Mouse (Mus musculus) midbrain, embryonic 15.5 days (tissue): ENCODE measurements around the gene Mpped1. TPM values are rescaled to one million over a fixed set of nuclear protein-coding genes. Genes with fewer than 3 reads are reported as not detected.

ENCODE experiments used
- ATAC-seq: fragments of 200-750 bp; cut with Nextera tagmentation; replicated peaks from 2 replicates; pipeline ENCODE4 v1.8.0; 2017; ENCODE audit warnings: moderate TSS enrichment
- H3K27ac ChIP-seq: fragments of 300-500 bp; sonication (generic); 2 replicates; pipeline ENCODE4 v1.5.1; 2015; ENCODE audit warnings: mild to moderate bottlenecking, inconsistent platforms
- H3K27me3 ChIP-seq: fragments of 300-500 bp; sonication (generic); replicated peaks from 2 replicates; pipeline ENCODE4 v1.6.1; 2015; ENCODE audit warnings: inconsistent platforms
- H3K36me3 ChIP-seq: fragments of 300-500 bp; sonication (generic); replicated peaks from 2 replicates; pipeline ENCODE4 v1.6.1; 2015; ENCODE audit warnings: inconsistent platforms
- H3K4me1 ChIP-seq: fragments of 300-500 bp; sonication (generic); 2 replicates; pipeline ENCODE4 v1.6.1; 2015; ENCODE audit warnings: inconsistent platforms
- H3K4me2 ChIP-seq: fragments of 300-500 bp; sonication (generic); 2 replicates; pipeline ENCODE4 v1.6.1; 2015; ENCODE audit warnings: inconsistent platforms, mild to moderate bottlenecking, moderate library complexity
- H3K4me3 ChIP-seq: fragments of 300-500 bp; sonication (generic); 2 replicates; pipeline ENCODE4 v1.5.1; 2015; ENCODE audit warnings: mild to moderate bottlenecking, inconsistent platforms
- H3K9ac ChIP-seq: fragments of 300-500 bp; sonication (generic); 2 replicates; pipeline ENCODE4 v1.6.1; 2015; ENCODE audit warnings: mild to moderate bottlenecking, inconsistent platforms
- H3K9me3 ChIP-seq: fragments of 300-500 bp; sonication (generic); 2 replicates; pipeline ENCODE4 v1.6.1; 2016; ENCODE audit warnings: inconsistent platforms
- WGBS: fragments of 180-500 bp; shearing (Covaris S2); methylation state at CpG from one replicate; pipeline ENCODE4 v1.1.7; 2015; ENCODE audit warnings: mixed read lengths; 5-methylcytosine and 5-hydroxymethylcytosine counted together
- polyA plus RNA-seq: library from polyadenylated mRNA; unstranded; fragments of >200 nt; fragmentation: Nextera tagmentation; extraction: Ambion mirVana; gene quantifications from 2 replicates; pipeline ENCODE4 v1.2.1, GENCODE M21; 2015

The Mpped1 gene
- polyA plus RNA-seq, 1 experiment from 2014 or later, result 24.8 TPM

- no peaks in the 10 kb centered on the region for H3K9me3 ChIP-seq
Measured at GRCm38 (mm10) chr15:83906472-83906871, 127.2 kb downstream of the Mpped1 start.

More at GRCm38 (mm10) chr15:83906472-83906871, 127.2 kb downstream of the Mpped1 start:
- Histone ChIP-seq H3K27ac (no peak overlapping the region), H3K27me3 (no peaks in the 10 kb centered on the region), H3K4me3 (no peak overlapping the region), H3K9ac (no peak overlapping the region), H3K4me2 (no peak overlapping the region), H3K36me3 (no peaks in the 10 kb centered on the region), H3K4me1 (0 out of 2 replicates have a peak, but pooled peaks cover 3% of the 10 kb centered on the region)
- WGBS, result 74% methylated on average over 13 of the region's 13 CpGs
- ATAC-seq, result no peak

Other genes starting within 250 kb of the Mpped1 start
- gene Tspo, start 215.9 kb upstream of the Mpped1 start, polyA plus RNA-seq, result 8.1 and 12.0 TPM in 2 replicates
- gene Mcat, start 215.7 kb upstream of the Mpped1 start, polyA plus RNA-seq, result 32.0 and 33.5 TPM in 2 replicates
- gene Ttll12, start 184.3 kb upstream of the Mpped1 start, polyA plus RNA-seq, result 47.2 and 50.9 TPM in 2 replicates
- 13.4 and 14.8 TPM in 2 replicates for gene Scube1, start 54.4 kb upstream of the Mpped1 start, polyA plus RNA-seq